Mouse (Mus musculus): ENCODE results near the gene Sntg2. TPM values are rescaled to one million over a fixed set of nuclear protein-coding genes. Genes with fewer than 3 reads are reported as not detected.

The Sntg2 gene
- polyA plus RNA-seq, 1 experiment from 2014 or later, result 0.20 TPM

DNA sequence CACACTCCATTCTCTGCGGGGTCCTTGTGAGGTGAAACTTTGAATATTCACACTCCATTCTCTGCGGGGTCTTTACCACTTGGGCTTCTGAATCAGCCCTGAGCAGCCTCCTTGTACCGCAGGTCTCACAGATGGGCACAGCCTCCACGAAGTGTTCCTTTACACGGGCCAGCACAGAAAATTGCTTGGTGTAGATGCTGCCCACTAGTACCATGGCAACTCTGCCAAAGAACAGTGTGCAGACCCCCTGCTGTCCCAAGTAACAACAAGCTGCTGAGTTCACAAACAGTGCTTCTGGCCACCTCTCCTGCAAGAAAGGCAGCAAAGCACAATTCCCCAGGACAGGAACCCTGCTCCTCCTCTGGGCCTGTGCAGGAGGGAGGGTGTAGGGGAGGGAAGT, 109.0 kb downstream of the Sntg2 start:
- no peaks in the 10 kb centered on the region for H3K27me3 ChIP-seq (ENCODE audit: insufficient read depth, low read length)
- no peak overlapping the region for H3K9ac ChIP-seq (replicated peaks)
- DNase-seq, result no peak
- H3K9me3 ChIP-seq (ENCODE audit: low read length), result no peaks in the 10 kb centered on the region
- H3K36me3 ChIP-seq (replicated peaks; ENCODE audit: insufficient read depth, low read length), result no peaks in the 10 kb centered on the region
- H3K4me1 ChIP-seq (ENCODE audit: insufficient read depth), result no peaks in the 10 kb centered on the region
- no peak overlapping the region for H3K4me3 ChIP-seq (ENCODE audit: low read depth, low read length)
- H3K4me2 ChIP-seq (ENCODE audit: low read depth, low read length), result no peak overlapping the region
- no peak overlapping the region for H3K27ac ChIP-seq (ENCODE audit: low read depth)
- no peak for TF ChIP-seq CTCF (IDR thresholded peaks at IDR 0.05; ENCODE audit: low read depth)
- TF ChIP-seq EP300 (IDR thresholded peaks at IDR 0.05; ENCODE audit: low read depth), result no peak
- ATAC-seq, result no peak
- 56% methylated on average over 5 of the region's 5 CpGs for WGBS (ENCODE audit: insufficient replicate concordance)

GRCm38 (mm10) chr12:30261187-30261586, 112.0 kb downstream of the Sntg2 start:
- Histone ChIP-seq H3K4me1 (ENCODE audit: insufficient read depth) (no peaks in the 10 kb centered on the region), H3K4me3 (ENCODE audit: low read depth, low read length) (no peak overlapping the region), H3K27me3 (ENCODE audit: insufficient read depth, low read length) (no peaks in the 10 kb centered on the region), H3K9me3 (ENCODE audit: low read length) (no peaks in the 10 kb centered on the region), H3K36me3 (replicated peaks; ENCODE audit: insufficient read depth, low read length) (no peaks in the 10 kb centered on the region), H3K9ac (replicated peaks) (no peak overlapping the region), H3K27ac (ENCODE audit: low read depth) (no peak overlapping the region), H3K4me2 (ENCODE audit: low read depth, low read length) (no peak overlapping the region)
- DNase-seq (no peak), ATAC-seq (no peak)
- TF ChIP-seq CTCF (IDR thresholded peaks at IDR 0.05; ENCODE audit: low read depth), result no peak
- no peak for TF ChIP-seq EP300 (IDR thresholded peaks at IDR 0.05; ENCODE audit: low read depth)
- 28% methylated on average over 2 of the region's 2 CpGs for WGBS (ENCODE audit: insufficient replicate concordance)

- no peak overlapping the region for H3K4me3 ChIP-seq (ENCODE audit: low read depth, low read length)
- no peaks in the 10 kb centered on the region for H3K9me3 ChIP-seq (ENCODE audit: low read length)
- WGBS (ENCODE audit: insufficient replicate concordance), result 37% methylated on average over 2 of the region's 2 CpGs
- H3K27me3 ChIP-seq (ENCODE audit: insufficient read depth, low read length), result no peaks in the 10 kb centered on the region
- no peak overlapping the region for H3K9ac ChIP-seq (replicated peaks)
- H3K27ac ChIP-seq (ENCODE audit: low read depth), result no peak overlapping the region
- H3K4me1 ChIP-seq (ENCODE audit: insufficient read depth), result no peaks in the 10 kb centered on the region
- DNase-seq (no peak), ATAC-seq (no peak)
- TF ChIP-seq EP300 (IDR thresholded peaks at IDR 0.05; ENCODE audit: low read depth) (no peak), CTCF (IDR thresholded peaks at IDR 0.05; ENCODE audit: low read depth) (no peak)
- no peaks in the 10 kb centered on the region for H3K36me3 ChIP-seq (replicated peaks; ENCODE audit: insufficient read depth, low read length)
- no peak overlapping the region for H3K4me2 ChIP-seq (ENCODE audit: low read depth, low read length)
These were observed 114.5 kb downstream of the Sntg2 start for GRCm38 (mm10) chr12:30258641-30259040.

GRCm38 (mm10) chr12:30257664-30258063, 115.5 kb downstream of the Sntg2 start:
- H3K9me3 ChIP-seq (ENCODE audit: low read length), result no peaks in the 10 kb centered on the region
- H3K36me3 ChIP-seq (replicated peaks; ENCODE audit: insufficient read depth, low read length), result no peaks in the 10 kb centered on the region
- DNase-seq (no peak), ATAC-seq (no peak)
- no peak overlapping the region for H3K9ac ChIP-seq (replicated peaks)
- H3K27me3 ChIP-seq (ENCODE audit: insufficient read depth, low read length), result no peaks in the 10 kb centered on the region
- TF ChIP-seq EP300 (IDR thresholded peaks at IDR 0.05; ENCODE audit: low read depth) (no peak), CTCF (IDR thresholded peaks at IDR 0.05; ENCODE audit: low read depth) (no peak)
- no peaks in the 10 kb centered on the region for H3K4me1 ChIP-seq (ENCODE audit: insufficient read depth)
- no peak overlapping the region for H3K4me3 ChIP-seq (ENCODE audit: low read depth, low read length)
- H3K27ac ChIP-seq (ENCODE audit: low read depth), result no peak overlapping the region
- WGBS (ENCODE audit: insufficient replicate concordance), result 59% methylated on average over 7 of the region's 7 CpGs
- no peak overlapping the region for H3K4me2 ChIP-seq (ENCODE audit: low read depth, low read length)

DNA sequence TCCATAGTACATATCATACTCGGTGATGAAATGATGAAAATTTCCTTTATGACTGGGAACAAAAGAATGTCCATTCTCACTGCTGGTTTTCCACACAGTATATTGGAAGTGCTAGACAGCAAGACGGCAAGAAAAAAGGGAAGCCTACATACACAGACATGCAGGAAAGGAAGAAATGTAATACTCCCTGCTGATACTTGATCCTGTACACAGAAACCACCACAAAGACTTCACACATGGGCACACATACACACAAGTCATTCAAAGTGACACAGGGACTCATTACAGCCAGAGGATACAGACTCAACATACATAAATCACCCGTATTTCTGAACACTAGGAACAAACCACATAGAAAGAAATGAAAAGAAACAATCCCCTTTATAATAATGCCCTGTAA, 117.0 kb downstream of the Sntg2 start:
- DNase-seq (no peak), ATAC-seq (no peak)
- no peaks in the 10 kb centered on the region for H3K27me3 ChIP-seq (ENCODE audit: insufficient read depth, low read length)
- TF ChIP-seq EP300 (IDR thresholded peaks at IDR 0.05; ENCODE audit: low read depth) (no peak), CTCF (IDR thresholded peaks at IDR 0.05; ENCODE audit: low read depth) (no peak)
- H3K36me3 ChIP-seq (replicated peaks; ENCODE audit: insufficient read depth, low read length), result no peaks in the 10 kb centered on the region
- no peaks in the 10 kb centered on the region for H3K4me1 ChIP-seq (ENCODE audit: insufficient read depth)
- no peak overlapping the region for H3K27ac ChIP-seq (ENCODE audit: low read depth)
- WGBS (ENCODE audit: insufficient replicate concordance), result 63% methylated on average over 3 of the region's 3 CpGs
- H3K9ac ChIP-seq (replicated peaks), result no peak overlapping the region
- no peak overlapping the region for H3K4me3 ChIP-seq (ENCODE audit: low read depth, low read length)
- H3K9me3 ChIP-seq (ENCODE audit: low read length), result no peaks in the 10 kb centered on the region
- H3K4me2 ChIP-seq (ENCODE audit: low read depth, low read length), result no peak overlapping the region

DNA sequence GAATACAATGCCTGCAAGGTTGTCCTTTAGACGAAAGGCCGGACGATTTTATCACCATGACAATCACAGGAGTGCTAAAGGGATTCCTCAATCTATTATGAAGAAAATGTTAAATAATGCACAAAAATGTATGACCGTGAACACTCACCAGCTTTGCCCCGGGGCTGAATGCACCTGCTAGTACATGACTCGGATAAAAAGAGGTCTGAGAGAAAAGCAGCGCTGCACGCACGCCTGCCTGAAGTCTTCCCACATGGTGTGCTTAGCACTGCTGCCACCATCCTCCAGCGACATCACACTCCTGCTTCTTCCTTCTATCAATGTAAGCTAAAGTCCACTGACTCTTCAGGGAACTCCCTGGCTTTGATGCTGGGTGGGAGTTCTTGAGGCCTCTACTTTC, 118.6 kb downstream of the Sntg2 start:
- Histone ChIP-seq H3K36me3 (replicated peaks; ENCODE audit: insufficient read depth, low read length) (no peaks in the 10 kb centered on the region), H3K4me2 (ENCODE audit: low read depth, low read length) (no peak overlapping the region), H3K4me3 (ENCODE audit: low read depth, low read length) (no peak overlapping the region), H3K9me3 (ENCODE audit: low read length) (no peaks in the 10 kb centered on the region), H3K4me1 (ENCODE audit: insufficient read depth) (no peaks in the 10 kb centered on the region), H3K9ac (replicated peaks) (no peak overlapping the region), H3K27ac (ENCODE audit: low read depth) (no peak overlapping the region), H3K27me3 (ENCODE audit: insufficient read depth, low read length) (no peaks in the 10 kb centered on the region)
- ATAC-seq (no peak), DNase-seq (no peak)
- TF ChIP-seq CTCF (IDR thresholded peaks at IDR 0.05; ENCODE audit: low read depth) (no peak), EP300 (IDR thresholded peaks at IDR 0.05; ENCODE audit: low read depth) (no peak)
- WGBS (ENCODE audit: insufficient replicate concordance), result 82% methylated on average over 10 of the region's 10 CpGs

GRCm38 (mm10) chr12:30252381-30252780, 120.8 kb downstream of the Sntg2 start:
- no peak overlapping the region for H3K4me2 ChIP-seq (ENCODE audit: low read depth, low read length)
- no peaks in the 10 kb centered on the region for H3K9me3 ChIP-seq (ENCODE audit: low read length)
- H3K4me1 ChIP-seq (ENCODE audit: insufficient read depth), result no peaks in the 10 kb centered on the region
- no peak overlapping the region for H3K4me3 ChIP-seq (ENCODE audit: low read depth, low read length)
- no peak overlapping the region for H3K27ac ChIP-seq (ENCODE audit: low read depth)
- H3K27me3 ChIP-seq (ENCODE audit: insufficient read depth, low read length), result no peaks in the 10 kb centered on the region
- TF ChIP-seq EP300 (IDR thresholded peaks at IDR 0.05; ENCODE audit: low read depth) (no peak), CTCF (IDR thresholded peaks at IDR 0.05; ENCODE audit: low read depth) (no peak)
- H3K36me3 ChIP-seq (replicated peaks; ENCODE audit: insufficient read depth, low read length), result no peaks in the 10 kb centered on the region
- 67% methylated on average over 4 of the region's 4 CpGs for WGBS (ENCODE audit: insufficient replicate concordance)
- no peak for ATAC-seq
- no peak overlapping the region for H3K9ac ChIP-seq (replicated peaks)
- DNase-seq, result no peak
